ENCODE assay signal across 1 mouse cellular context in the genomic region with DNA sequence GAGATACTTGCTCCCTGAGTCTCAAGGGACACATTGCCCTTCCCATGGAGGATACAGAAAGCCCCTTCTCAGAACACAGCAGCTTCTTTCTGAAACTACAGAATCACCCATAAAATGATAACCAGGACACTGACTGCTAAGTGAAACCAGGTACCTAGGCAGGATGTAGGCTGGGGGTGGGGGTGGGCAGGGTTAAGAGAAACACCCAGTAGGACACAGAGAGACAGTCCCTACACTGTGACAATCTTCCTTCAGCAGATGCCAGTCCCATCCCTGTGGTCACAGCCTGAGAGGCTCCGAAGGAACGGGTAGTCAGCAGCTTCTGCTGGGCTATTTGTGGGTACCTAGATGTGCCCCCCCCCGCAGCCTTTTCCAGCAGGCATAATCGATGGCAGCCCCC.
TF ChIP-seq lines count a peak whose summit lies in the region.

No protein-coding gene starts in this region.

TF ChIP-seq in CH12.LX, 34 proteins besides CTCF, POLR2A, EP300 and RAD21 (continued from another document):
- TF ChIP-seq TBP (conservative IDR thresholded peaks at IDR 0.05; ENCODE audit: low read depth, low read length) = 0 out of 2 replicates have a peak, but pooled peaks have one; percentile 26
- TF ChIP-seq ZKSCAN1 (IDR thresholded peaks at IDR 0.05; ENCODE audit: borderline replicate concordance, low read depth, low read length) = no peak
- no peak for TF ChIP-seq UBTF (IDR thresholded peaks at IDR 0.05; ENCODE audit: low read depth, low read length)
- no peak for TF ChIP-seq BHLHE40 (IDR thresholded peaks at IDR 0.05; ENCODE audit: low read depth, low read length)
- TF ChIP-seq CHD1 (IDR thresholded peaks at IDR 0.05; ENCODE audit: low read depth, low read length) = no peak
